Mouse (Mus musculus) liver, embryonic 14.5 days (tissue): Measurements from ENCODE around the gene Pomp. TPM values are rescaled to one million over a fixed set of nuclear protein-coding genes. Genes with fewer than 3 reads are reported as not detected.

ENCODE experiments used
- ATAC-seq: fragments of 200-750 bp; cut with Nextera tagmentation; 2 replicates; pipeline ENCODE4 v1.8.0; 2017; ENCODE audit warnings: moderate number of reproducible peaks, mild to moderate bottlenecking, moderate library complexity; ENCODE audit not compliant: insufficient read depth
- DNase-seq, 3 experiments: peaks; one replicate each; pipeline ENCODE4 v3.0.0-alpha.2; 2012 to 2013; ENCODE audit warnings: low read depth in 3 of 3, low spot score in 3 of 3
- H3K27ac ChIP-seq: fragments of 300-500 bp; sonication (generic); 2 replicates; pipeline ENCODE4 v1.5.1; 2014; ENCODE audit warnings: moderate library complexity, mild to moderate bottlenecking, control low read depth, inconsistent platforms
- H3K27me3 ChIP-seq: fragments of 300-500 bp; sonication (generic); 2 replicates; pipeline ENCODE4 v1.6.1; 2014; ENCODE audit warnings: mild to moderate bottlenecking, low read length, moderate library complexity; ENCODE audit not compliant: control insufficient read depth, insufficient read depth
- H3K36me3 ChIP-seq: fragments of 300-500 bp; sonication (generic); replicated peaks from 2 replicates; pipeline ENCODE4 v1.6.1; 2014; ENCODE audit warnings: low read depth; ENCODE audit not compliant: control insufficient read depth, insufficient read depth
- H3K4me1 ChIP-seq, 2 experiments: fragments of 200-500 bp in 1 of 2; fragments of 300-500 bp in 1 of 2; sonication (generic) in 1 of 2; replicated peaks; 2 replicates each; pipeline ENCODE4 v1.6.1; 2012 to 2014; ENCODE audit warnings: antibody characterized with exemption in 1 of 2, inconsistent platforms in 1 of 2, low read length in 1 of 2; ENCODE audit not compliant: control insufficient read depth in 2 of 2, insufficient read depth in 2 of 2
- H3K4me2 ChIP-seq: fragments of 300-500 bp; sonication (generic); 2 replicates; pipeline ENCODE4 v1.6.1; 2014; ENCODE audit warnings: low read depth, mild to moderate bottlenecking, control low read depth, moderate library complexity
- H3K4me3 ChIP-seq, 2 experiments: fragments of 200-500 bp in 1 of 2; fragments of 300-500 bp in 1 of 2; sonication (generic) in 1 of 2; 2 replicates each; pipeline ENCODE4 v1.5.1; 2012 to 2014; ENCODE audit warnings: low read depth in 2 of 2, low read length in 2 of 2, mild to moderate bottlenecking in 2 of 2, control low read depth in 1 of 2, inconsistent platforms in 1 of 2, moderate library complexity in 1 of 2; ENCODE audit not compliant: insufficient read depth in 1 of 2
- H3K9ac ChIP-seq: fragments of 300-500 bp; sonication (generic); replicated peaks from 2 replicates; pipeline ENCODE4 v1.6.1; 2014; ENCODE audit warnings: mild to moderate bottlenecking, control low read depth, moderate library complexity
- H3K9me3 ChIP-seq: fragments of 300-500 bp; sonication (generic); 2 replicates; pipeline ENCODE4 v1.6.1; 2016; ENCODE audit warnings: low read length, mixed read lengths; ENCODE audit not compliant: control insufficient read depth
- CTCF ChIP-seq: IDR thresholded peaks from 2 replicates; pipeline ENCODE4 v1.5.1; 2016; ENCODE audit warnings: antibody characterized with exemption, low read depth, control low read depth
- EP300 ChIP-seq: IDR thresholded peaks from 2 replicates; pipeline ENCODE4 v1.6.1; 2016; ENCODE audit warnings: antibody characterized with exemption, low read depth
- WGBS: fragments of 180-500 bp; shearing (Covaris S2); extraction: QIAGEN DNeasy Blood & Tissue Kit; methylation state at CpG from one replicate; pipeline ENCODE4 v1.1.7; 2014; ENCODE audit not compliant: insufficient replicate concordance; 5-methylcytosine and 5-hydroxymethylcytosine counted together
- polyA plus RNA-seq, 2 experiments: library from polyadenylated mRNA; depleted of rRNA in 1 of 2; stranded (reverse) in 1 of 2; unstranded in 1 of 2; fragments of >200 nt; fragmentation: Nextera tagmentation in 1 of 2; extraction: Ambion mirVana in 1 of 2; gene quantifications; 2 replicates each; pipeline versions ENCODE4 v1.2.1 to v1.2.3; 2012 to 2014

The Pomp gene
- polyA plus RNA-seq, 2 experiments: 109 to 261 TPM

DNA sequence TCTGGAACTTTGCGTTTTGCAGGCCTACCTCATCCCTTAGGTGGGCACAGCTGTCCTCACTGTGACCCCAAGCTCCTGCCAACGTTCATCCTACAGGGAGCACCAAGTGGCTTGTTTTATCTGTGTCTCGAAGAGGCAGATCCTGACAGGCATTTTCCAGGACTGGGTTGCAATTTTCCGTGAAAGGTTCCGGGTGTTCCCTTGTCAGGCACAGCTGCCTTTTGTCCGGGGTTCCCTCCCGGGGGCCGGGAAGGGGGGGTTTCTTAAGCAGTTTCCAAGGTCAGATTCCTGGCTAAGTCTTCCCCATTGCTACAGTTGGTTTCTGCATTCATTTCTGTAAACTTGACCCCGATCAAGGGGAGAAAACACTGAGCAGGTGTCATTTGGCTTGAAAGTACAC is 34.2 kb upstream of the Pomp start:
- Histone ChIP-seq H3K4me3 (no peak overlapping the region), H3K4me2 (no peak overlapping the region), H3K27ac (no peak overlapping the region), H3K27me3 (no peaks in the 10 kb centered on the region), H3K9me3 (no peaks in the 10 kb centered on the region), H3K9ac (no peak overlapping the region), H3K4me1 (0 out of 4 replicates have a peak, but pooled peaks cover 0 to 3% of the 10 kb centered on the region in 2 experiments), H3K36me3 (no peaks in the 10 kb centered on the region)
- 48% methylated on average over 9 of the region's 9 CpGs for WGBS
- DNase-seq (no peak), ATAC-seq (no peak)
- TF ChIP-seq EP300 (no peak), CTCF (no peak)

DNA sequence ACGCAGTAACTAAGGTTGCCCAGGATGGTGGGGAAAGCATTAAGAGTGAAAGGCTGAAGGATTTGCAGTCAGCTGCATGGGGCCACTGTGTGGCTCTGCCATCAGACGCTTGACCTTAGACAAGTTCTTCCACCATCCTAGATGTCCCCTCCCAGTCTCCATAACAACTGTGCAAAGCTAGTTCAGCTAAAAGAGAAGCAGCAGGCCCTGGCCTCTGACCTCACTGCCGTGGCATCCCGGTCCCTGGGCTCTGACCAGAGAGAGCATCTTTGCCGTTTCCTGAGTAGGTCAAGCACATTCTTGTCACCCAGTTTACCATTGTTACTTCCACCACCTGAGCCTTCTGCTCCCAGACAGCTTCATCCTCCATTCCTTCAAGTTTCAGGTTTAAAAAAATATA is 33.7 kb upstream of the Pomp start:
- H3K4me1 ChIP-seq: 0 out of 4 replicates have a peak, but pooled peaks cover 0 to 3% of the 10 kb centered on the region in 2 experiments
- no peak overlapping the region for H3K4me3 ChIP-seq
- no peaks in the 10 kb centered on the region for H3K9me3 ChIP-seq
- ATAC-seq (no peak), DNase-seq (no peak)
- H3K4me2 ChIP-seq: no peak overlapping the region
- no peaks in the 10 kb centered on the region for H3K27me3 ChIP-seq
- TF ChIP-seq CTCF: no peak
- TF ChIP-seq EP300: no peak
- H3K27ac ChIP-seq: no peak overlapping the region
- WGBS: 37% methylated on average over 5 of the region's 5 CpGs
- H3K9ac ChIP-seq: no peak overlapping the region
- H3K36me3 ChIP-seq: no peaks in the 10 kb centered on the region

DNA sequence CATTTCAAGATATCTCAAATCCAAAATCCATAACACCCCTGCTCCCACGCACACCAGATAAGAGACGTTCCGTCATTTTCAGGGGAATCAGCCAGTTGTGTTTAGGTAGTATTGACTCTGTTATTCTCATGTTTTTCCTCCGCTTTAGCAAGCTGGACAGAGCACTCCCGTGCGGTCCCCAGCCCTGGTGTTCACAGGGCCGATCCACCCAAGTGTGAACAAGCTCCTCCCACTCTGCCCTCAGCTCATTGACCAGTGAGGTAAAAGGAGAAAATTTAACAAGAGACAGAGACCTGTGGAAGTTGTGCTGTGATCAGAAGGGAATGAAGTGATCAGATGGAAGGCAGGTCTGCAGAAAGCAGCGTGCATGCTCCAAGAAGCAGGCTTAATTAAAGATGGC is 31.4 kb upstream of the Pomp start:
- Histone ChIP-seq H3K9ac (no peak overlapping the region), H3K9me3 (no peaks in the 10 kb centered on the region)
- no peak for DNase-seq

DNA sequence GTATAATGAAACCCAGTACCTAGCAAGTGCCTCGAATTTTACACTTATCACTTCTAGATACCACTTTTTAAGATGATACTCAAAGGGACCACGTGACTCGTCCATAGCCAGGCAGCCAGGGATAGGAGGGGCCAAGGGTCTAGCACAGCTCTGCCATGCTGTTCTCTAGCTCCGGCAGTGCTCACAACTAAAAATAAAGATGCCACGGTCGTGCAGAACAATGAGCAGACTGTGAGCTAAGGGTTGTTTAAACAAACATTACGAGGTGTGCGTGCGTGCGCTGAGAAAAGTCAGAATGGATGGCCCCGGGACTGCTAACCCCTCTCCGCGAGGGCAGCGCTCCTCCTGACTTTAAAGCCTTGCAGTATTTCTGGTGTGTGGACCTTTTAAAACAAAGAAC is 27.4 kb upstream of the Pomp start:
- no peak for DNase-seq
- H3K4me3 ChIP-seq: no peak overlapping the region
- no peak for ATAC-seq

More for the DNA sequence above, 31.4 kb upstream of the Pomp start:
- H3K36me3 ChIP-seq: no peaks in the 10 kb centered on the region
- H3K27ac ChIP-seq: no peak overlapping the region
- H3K4me2 ChIP-seq: no peak overlapping the region
- 70% methylated on average over 8 of the region's 8 CpGs for WGBS
- H3K4me3 ChIP-seq: no peak overlapping the region
- no peaks in the 10 kb centered on the region; the same call in 1 of the 2 replicates for H3K27me3 ChIP-seq
- 0 out of 4 replicates have a peak, but pooled peaks cover 0 to 3% of the 10 kb centered on the region in 2 experiments for H3K4me1 ChIP-seq
- no peak for ATAC-seq
- TF ChIP-seq EP300: no peak
- TF ChIP-seq CTCF: no peak

DNA sequence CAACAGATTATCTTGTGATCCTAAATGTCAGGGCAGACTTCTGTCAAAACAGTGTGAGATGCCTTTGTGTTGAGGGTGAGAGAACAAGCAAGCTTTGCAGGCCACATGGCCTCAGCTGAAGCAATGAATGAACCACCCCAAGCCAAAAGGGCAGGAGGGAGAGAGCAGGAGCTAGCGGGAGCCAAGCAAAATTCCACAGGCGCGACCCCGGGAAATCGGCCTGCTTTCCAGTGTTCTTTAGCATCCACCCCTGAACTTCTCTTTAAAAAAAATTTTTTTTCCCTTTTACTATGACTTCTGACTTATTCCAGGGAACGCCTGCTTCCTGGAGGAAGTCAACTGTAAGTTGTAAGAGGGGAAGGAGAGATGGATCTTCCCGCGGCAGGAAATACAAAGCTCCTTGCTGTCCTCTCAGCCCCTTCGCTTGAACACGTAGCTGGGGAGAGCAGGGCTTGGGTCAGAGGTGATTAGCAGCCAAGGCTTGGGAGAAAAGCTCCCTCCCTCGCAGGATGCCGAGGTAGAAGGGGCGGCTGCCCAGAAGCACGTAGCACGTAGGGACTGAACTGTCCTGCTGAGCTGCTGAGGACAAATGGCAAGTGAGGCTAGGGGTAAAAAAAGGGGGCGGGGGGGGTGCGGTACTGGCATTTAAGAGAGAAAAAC is 25.3 kb upstream of the Pomp start:
- no peaks in the 10 kb centered on the region for H3K9me3 ChIP-seq
- 16% methylated on average over 17 of the region's 17 CpGs for WGBS
- ATAC-seq: no peak
- no peaks in the 10 kb centered on the region for H3K36me3 ChIP-seq
- no peak for DNase-seq
- no peak overlapping the region for H3K4me3 ChIP-seq
- TF ChIP-seq EP300: no peak
- no peak for TF ChIP-seq CTCF
- no peak overlapping the region for H3K9ac ChIP-seq
- no peak overlapping the region for H3K4me2 ChIP-seq
- H3K27ac ChIP-seq: no peak overlapping the region
- peaks cover 2% of the 10 kb centered on the region for H3K27me3 ChIP-seq
- no peaks in the 10 kb centered on the region for H3K4me1 ChIP-seq

More for the DNA sequence above, 27.4 kb upstream of the Pomp start:
- Histone ChIP-seq H3K9me3 (no peaks in the 10 kb centered on the region), H3K27ac (no peak overlapping the region), H3K4me2 (no peak overlapping the region), H3K36me3 (no peaks in the 10 kb centered on the region), H3K9ac (no peak overlapping the region), H3K27me3 (peaks cover 2% of the 10 kb centered on the region), H3K4me1 (no peaks in the 10 kb centered on the region)
- TF ChIP-seq CTCF: no peak
- TF ChIP-seq EP300: no peak
- WGBS: 35% methylated on average over 14 of the region's 14 CpGs
